Mouse (Mus musculus) forebrain, embryonic 13.5 days (tissue): ENCODE data around the gene Jakmip3. TPM values are rescaled to one million over a fixed set of nuclear protein-coding genes. Genes with fewer than 3 reads are reported as not detected.

Experiments
- ATAC-seq: fragments of 200-750 bp; cut with Nextera tagmentation; 2 replicates; pipeline ENCODE4 v1.8.0; 2017
- H3K27ac ChIP-seq: fragments of 300-500 bp; sonication (generic); 2 replicates; pipeline ENCODE4 v1.5.1; 2015; ENCODE audit warnings: inconsistent platforms, mild to moderate bottlenecking, moderate library complexity
- H3K27me3 ChIP-seq: fragments of 300-500 bp; sonication (generic); 2 replicates; pipeline ENCODE4 v1.6.1; 2015; ENCODE audit warnings: mild to moderate bottlenecking, inconsistent platforms
- H3K36me3 ChIP-seq: fragments of 300-500 bp; sonication (generic); 2 replicates; pipeline ENCODE4 v1.6.1; 2015; ENCODE audit warnings: mild to moderate bottlenecking, inconsistent platforms; ENCODE audit not compliant: poor library complexity, severe bottlenecking
- H3K4me1 ChIP-seq: fragments of 300-500 bp; sonication (generic); 2 replicates; pipeline ENCODE4 v1.6.1; 2015; ENCODE audit warnings: inconsistent platforms
- H3K4me2 ChIP-seq: fragments of 300-500 bp; sonication (generic); 2 replicates; pipeline ENCODE4 v1.6.1; 2015; ENCODE audit warnings: inconsistent platforms, mild to moderate bottlenecking, moderate library complexity
- H3K4me3 ChIP-seq: fragments of 300-500 bp; sonication (generic); 2 replicates; pipeline ENCODE4 v1.5.1; 2015; ENCODE audit warnings: mild to moderate bottlenecking, inconsistent platforms
- H3K9ac ChIP-seq: fragments of 300-500 bp; sonication (generic); 2 replicates; pipeline ENCODE4 v1.6.1; 2015; ENCODE audit warnings: mild to moderate bottlenecking, inconsistent platforms
- H3K9me3 ChIP-seq: fragments of 300-500 bp; sonication (generic); replicated peaks from 2 replicates; pipeline ENCODE4 v1.6.1; 2016; ENCODE audit warnings: inconsistent platforms
- whole genome bisulfite sequencing: fragments of 180-500 bp; shearing (Covaris S2); methylation state at CpG from one replicate; pipeline ENCODE4 v1.1.7; 2015; 5-methylcytosine and 5-hydroxymethylcytosine counted together
- polyA plus RNA-seq: library from polyadenylated mRNA; unstranded; fragments of >200 nt; fragmentation: Nextera tagmentation; extraction: Ambion mirVana; gene quantifications from 2 replicates; pipeline ENCODE4 v1.2.1, GENCODE M21; 2015

The Jakmip3 gene
- polyA plus RNA-seq, 1 experiment from 2014 or later = 0.41 TPM

GRCm38 (mm10) chr7:139011586-139011985 lies 71.1 kb downstream of the Jakmip3 start:
- H3K9ac ChIP-seq = no peak overlapping the region
- no peaks in the 10 kb centered on the region for H3K36me3 ChIP-seq
- WGBS = 89% methylated on average over 2 of the region's 2 CpGs
- H3K4me3 ChIP-seq = no peak overlapping the region
- no peaks in the 10 kb centered on the region for H3K27me3 ChIP-seq
- no peak overlapping the region for H3K27ac ChIP-seq
- H3K4me1 ChIP-seq = no peaks in the 10 kb centered on the region
- no peaks in the 10 kb centered on the region for H3K9me3 ChIP-seq
- no peak for ATAC-seq
- H3K4me2 ChIP-seq = no peak overlapping the region

- Histone ChIP-seq H3K9me3 (no peaks in the 10 kb centered on the region), H3K27me3 (no peaks in the 10 kb centered on the region), H3K4me2 (no peak overlapping the region), H3K9ac (no peak overlapping the region), H3K36me3 (no peaks in the 10 kb centered on the region), H3K4me3 (no peak overlapping the region), H3K27ac (no peak overlapping the region), H3K4me1 (no peaks in the 10 kb centered on the region)
- no peak for ATAC-seq
- 82% methylated on average over 6 of the region's 6 CpGs for WGBS
Measured at GRCm38 (mm10) chr7:139012767-139013369, 72.3 kb downstream of the Jakmip3 start.

- 81% methylated on average over 6 of the region's 6 CpGs for WGBS
- Histone ChIP-seq H3K9ac (no peak overlapping the region), H3K4me1 (no peaks in the 10 kb centered on the region)
Measured at GRCm38 (mm10) chr7:139015143-139015542, 74.6 kb downstream of the Jakmip3 start.

GRCm38 (mm10) chr7:139016288-139016687 lies 75.8 kb downstream of the Jakmip3 start:
- H3K36me3 ChIP-seq = no peaks in the 10 kb centered on the region
- no peak overlapping the region for H3K4me2 ChIP-seq
- no peak overlapping the region for H3K27ac ChIP-seq
- no peak for ATAC-seq
- no peak overlapping the region for H3K9ac ChIP-seq
- no peaks in the 10 kb centered on the region for H3K9me3 ChIP-seq
- H3K4me1 ChIP-seq = no peaks in the 10 kb centered on the region
- WGBS = 25% methylated on average over 11 of the region's 11 CpGs
- no peaks in the 10 kb centered on the region for H3K27me3 ChIP-seq
- no peak overlapping the region for H3K4me3 ChIP-seq

More at GRCm38 (mm10) chr7:139015143-139015542, 74.6 kb downstream of the Jakmip3 start:
- H3K36me3 ChIP-seq = no peaks in the 10 kb centered on the region
- H3K4me2 ChIP-seq = no peak overlapping the region
- H3K9me3 ChIP-seq = no peaks in the 10 kb centered on the region
- H3K4me3 ChIP-seq = no peak overlapping the region
- no peaks in the 10 kb centered on the region for H3K27me3 ChIP-seq
- ATAC-seq = no peak
- no peak overlapping the region for H3K27ac ChIP-seq

- H3K9me3 ChIP-seq = no peaks in the 10 kb centered on the region
- H3K4me2 ChIP-seq = no peak overlapping the region
- H3K27me3 ChIP-seq = no peaks in the 10 kb centered on the region
- H3K27ac ChIP-seq = no peak overlapping the region
- no peaks in the 10 kb centered on the region for H3K36me3 ChIP-seq
- no peak overlapping the region for H3K4me3 ChIP-seq
- 68% methylated on average over 15 of the region's 15 CpGs for WGBS
- H3K9ac ChIP-seq = no peak overlapping the region
- H3K4me1 ChIP-seq = no peaks in the 10 kb centered on the region
- no peak for ATAC-seq
Measured at GRCm38 (mm10) chr7:139017249-139017903, 76.8 kb downstream of the Jakmip3 start.

GRCm38 (mm10) chr7:139020884-139021283 lies 80.4 kb downstream of the Jakmip3 start:
- Histone ChIP-seq H3K27ac (no peak overlapping the region), H3K27me3 (no peaks in the 10 kb centered on the region), H3K4me3 (no peak overlapping the region), H3K9ac (no peak overlapping the region), H3K9me3 (no peaks in the 10 kb centered on the region), H3K4me1 (no peaks in the 10 kb centered on the region), H3K4me2 (peak overlapping the region; percentile 41), H3K36me3 (no peaks in the 10 kb centered on the region)
- WGBS = 6% methylated on average over 10 of the region's 20 CpGs
- no peak for ATAC-seq

GRCm38 (mm10) chr7:139021326-139021725 lies 80.8 kb downstream of the Jakmip3 start:
- Histone ChIP-seq H3K4me2 (no peak overlapping the region), H3K36me3 (no peaks in the 10 kb centered on the region), H3K9me3 (no peaks in the 10 kb centered on the region), H3K27me3 (no peaks in the 10 kb centered on the region), H3K9ac (no peak overlapping the region), H3K27ac (no peak overlapping the region), H3K4me1 (no peaks in the 10 kb centered on the region), H3K4me3 (no peak overlapping the region)
- no peak for ATAC-seq
- 63% methylated on average over 1 of the region's 1 CpGs for WGBS

GRCm38 (mm10) chr7:139027136-139027535 lies 86.6 kb downstream of the Jakmip3 start:
- 58% methylated on average over 5 of the region's 5 CpGs for WGBS
- H3K9ac ChIP-seq = no peak overlapping the region

GRCm38 (mm10) chr7:139031215-139031614 lies 90.7 kb downstream of the Jakmip3 start:
- WGBS = 93% methylated on average over 4 of the region's 4 CpGs
- Histone ChIP-seq H3K36me3 (no peaks in the 10 kb centered on the region), H3K9me3 (no peaks in the 10 kb centered on the region)

More at GRCm38 (mm10) chr7:139027136-139027535, 86.6 kb downstream of the Jakmip3 start:
- no peaks in the 10 kb centered on the region for H3K4me1 ChIP-seq
- no peak overlapping the region for H3K4me3 ChIP-seq
- H3K27me3 ChIP-seq = no peaks in the 10 kb centered on the region
- no peaks in the 10 kb centered on the region for H3K36me3 ChIP-seq
- H3K27ac ChIP-seq = no peak overlapping the region
- no peak for ATAC-seq
- H3K4me2 ChIP-seq = no peak overlapping the region
- no peaks in the 10 kb centered on the region for H3K9me3 ChIP-seq

GRCm38 (mm10) chr7:139063406-139063805 lies 122.9 kb downstream of the Jakmip3 start:
- Histone ChIP-seq H3K4me1 (no peaks in the 10 kb centered on the region), H3K36me3 (no peaks in the 10 kb centered on the region), H3K9me3 (no peaks in the 10 kb centered on the region), H3K4me2 (no peak overlapping the region), H3K4me3 (no peak overlapping the region), H3K9ac (no peak overlapping the region), H3K27ac (no peak overlapping the region), H3K27me3 (peaks cover 7% of the 10 kb centered on the region; the same call in 1 of the 2 replicates)
- 56% methylated on average over 4 of the region's 4 CpGs for WGBS
- ATAC-seq = no peak

More at GRCm38 (mm10) chr7:139031215-139031614, 90.7 kb downstream of the Jakmip3 start:
- H3K4me2 ChIP-seq = no peak overlapping the region
- no peak overlapping the region for H3K4me3 ChIP-seq
- H3K27me3 ChIP-seq = no peaks in the 10 kb centered on the region
- ATAC-seq = no peak
- no peaks in the 10 kb centered on the region for H3K4me1 ChIP-seq
- H3K27ac ChIP-seq = no peak overlapping the region
- no peak overlapping the region for H3K9ac ChIP-seq

- Histone ChIP-seq H3K27ac (no peak overlapping the region), H3K9me3 (no peaks in the 10 kb centered on the region), H3K36me3 (no peaks in the 10 kb centered on the region), H3K9ac (no peak overlapping the region), H3K4me3 (no peak overlapping the region), H3K4me2 (no peak overlapping the region), H3K27me3 (peaks cover 7% of the 10 kb centered on the region; the same call in 1 of the 2 replicates), H3K4me1 (no peaks in the 10 kb centered on the region)
- WGBS = 3% methylated on average over 2 of the region's 2 CpGs
- peak; percentile 84 for ATAC-seq
Measured at GRCm38 (mm10) chr7:139068182-139068623, 127.7 kb downstream of the Jakmip3 start.

GRCm38 (mm10) chr7:139074189-139074588 lies 133.7 kb downstream of the Jakmip3 start:
- Histone ChIP-seq H3K27ac (no peak overlapping the region), H3K27me3 (peaks cover 4% of the 10 kb centered on the region; the same call in 1 of the 2 replicates), H3K4me3 (no peak overlapping the region), H3K36me3 (no peaks in the 10 kb centered on the region), H3K9me3 (no peaks in the 10 kb centered on the region), H3K4me2 (no peak overlapping the region), H3K4me1 (peaks cover 50% of the 10 kb centered on the region), H3K9ac (no peak overlapping the region)
- 46% methylated on average over 6 of the region's 6 CpGs for WGBS
- ATAC-seq = no peak
